Mouse (Mus musculus): ENCODE measurements around the gene Spon1. TPM values are rescaled to one million over a fixed set of nuclear protein-coding genes. Genes with fewer than 3 reads are reported as not detected.

Gene Spon1
- polyA plus RNA-seq, 1 experiment from 2014 or later = 35.1 TPM

DNA sequence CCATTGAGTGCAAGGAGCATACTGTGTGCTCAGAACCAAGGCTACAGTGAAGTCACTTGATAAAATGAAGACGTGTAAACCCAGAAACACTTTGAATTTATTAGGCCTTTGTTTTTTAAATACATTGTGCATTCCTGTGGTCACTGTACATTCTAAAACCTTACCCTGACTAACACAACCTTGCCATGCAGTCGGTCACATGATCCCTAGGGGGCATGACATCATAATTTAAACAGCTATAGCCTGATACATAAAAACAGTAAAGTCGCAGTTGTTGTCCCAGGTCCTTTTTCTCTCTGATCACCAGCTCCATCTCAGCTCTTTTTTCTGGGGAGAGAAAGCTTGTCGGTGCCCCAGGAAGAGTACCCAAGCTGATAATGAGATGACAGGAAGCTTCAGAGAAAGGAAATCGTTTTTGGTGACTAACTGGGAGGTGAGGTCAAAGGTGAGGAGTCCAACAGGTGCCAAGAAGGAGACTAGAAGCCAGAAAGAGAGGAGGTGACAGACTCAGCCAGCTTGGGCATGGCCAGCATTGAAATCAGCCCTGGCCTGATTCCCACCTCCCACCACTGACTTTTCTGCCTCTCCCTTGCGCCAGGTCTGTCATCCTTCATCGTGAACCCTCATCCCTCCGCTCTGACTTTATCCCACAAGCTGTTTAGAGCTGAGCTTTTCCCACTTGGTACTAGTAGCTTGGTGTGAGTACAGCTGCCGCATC, 246.1 kb downstream of the Spon1 start:
- Histone ChIP-seq H3K9ac (replicated peaks; ENCODE audit: low read depth) (no peak overlapping the region), H3K4me2 (replicated peaks; ENCODE audit: low read depth, low read length) (no peak overlapping the region), H3K27ac (ENCODE audit: low read length) (no peak overlapping the region), H3K9me3 (ENCODE audit: low read length) (no peaks in the 10 kb centered on the region), H3K36me3 (ENCODE audit: insufficient read depth, low read length) (no peaks in the 10 kb centered on the region), H3K4me3 (ENCODE audit: low read depth, low read length) (no peak overlapping the region), H3K4me1 (ENCODE audit: insufficient read depth, low read depth, low read length) (no peaks in the 10 kb centered on the region), H3K27me3 (replicated peaks; ENCODE audit: insufficient read depth, low read length) (no peaks in the 10 kb centered on the region)
- DNase-seq (ENCODE audit: low spot score) (no peak), ATAC-seq (no peak)
- TF ChIP-seq EP300 (IDR thresholded peaks at IDR 0.05) (no peak), CTCF (IDR thresholded peaks at IDR 0.05) (no peak)
- 54% methylated on average over 9 of the region's 9 CpGs for WGBS

DNA sequence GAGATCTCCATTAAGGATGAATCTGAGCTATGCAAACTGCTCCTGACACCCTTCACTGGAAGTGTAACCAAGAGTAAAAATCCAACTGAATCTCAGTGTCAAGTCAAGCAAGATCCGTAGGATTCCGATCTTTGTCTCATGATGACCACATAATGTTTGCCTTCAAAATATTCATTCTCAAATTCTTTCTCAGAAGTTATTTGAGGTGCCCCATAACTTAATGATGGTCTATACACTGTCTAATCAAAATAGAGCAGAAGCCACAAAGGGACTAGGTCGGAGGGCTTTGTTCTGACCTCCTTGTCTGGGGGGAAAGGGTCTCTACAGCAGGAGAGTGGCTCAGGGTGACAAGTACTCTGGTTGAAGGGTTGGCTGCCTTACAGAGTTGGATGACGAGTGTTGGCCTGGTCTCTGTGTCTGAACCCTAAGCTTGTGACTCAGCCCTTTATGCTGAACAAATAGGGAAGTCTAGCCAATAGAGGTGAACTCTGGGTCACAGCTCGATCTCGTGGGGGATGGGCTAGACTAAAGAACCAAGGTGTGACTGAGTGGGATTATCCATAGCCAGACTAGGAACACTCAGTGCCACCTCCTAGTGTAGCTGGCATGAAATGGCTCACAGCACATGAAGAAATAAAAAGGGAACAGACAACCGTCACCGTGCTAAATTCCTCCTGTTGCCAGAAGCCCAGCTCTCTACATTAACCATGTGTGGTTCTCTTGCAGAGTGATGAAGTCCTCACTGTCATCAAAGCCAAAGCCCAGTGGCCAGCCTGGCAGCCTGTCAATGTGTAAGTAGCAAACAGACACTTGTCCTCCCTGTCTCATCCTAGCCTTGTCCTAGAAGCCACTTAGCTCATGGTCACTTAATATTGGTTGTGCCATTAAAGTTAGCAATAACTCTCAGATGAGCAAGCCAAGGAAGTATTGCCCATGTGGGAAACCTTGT, 250.5 kb downstream of the Spon1 start:
- no peak overlapping the region for H3K4me2 ChIP-seq (replicated peaks; ENCODE audit: low read depth, low read length)
- H3K27ac ChIP-seq (ENCODE audit: low read length) = no peak overlapping the region
- no peaks in the 10 kb centered on the region for H3K4me1 ChIP-seq (ENCODE audit: insufficient read depth, low read depth, low read length)
- peak; percentile 63 for DNase-seq (ENCODE audit: low spot score)
- ATAC-seq = peak; percentile 52
- H3K36me3 ChIP-seq (ENCODE audit: insufficient read depth, low read length) = no peaks in the 10 kb centered on the region
- H3K27me3 ChIP-seq (replicated peaks; ENCODE audit: insufficient read depth, low read length) = no peaks in the 10 kb centered on the region
- WGBS = 57% methylated on average over 8 of the region's 8 CpGs
- H3K9me3 ChIP-seq (ENCODE audit: low read length) = no peaks in the 10 kb centered on the region
- H3K4me3 ChIP-seq (ENCODE audit: low read depth, low read length) = no peak overlapping the region
- H3K9ac ChIP-seq (replicated peaks; ENCODE audit: low read depth) = no peak overlapping the region
- 0 out of 2 replicates have a peak, but pooled peaks have one; percentile 28 for TF ChIP-seq EP300 (IDR thresholded peaks at IDR 0.05)
- TF ChIP-seq CTCF (IDR thresholded peaks at IDR 0.05) = no peak

DNA sequence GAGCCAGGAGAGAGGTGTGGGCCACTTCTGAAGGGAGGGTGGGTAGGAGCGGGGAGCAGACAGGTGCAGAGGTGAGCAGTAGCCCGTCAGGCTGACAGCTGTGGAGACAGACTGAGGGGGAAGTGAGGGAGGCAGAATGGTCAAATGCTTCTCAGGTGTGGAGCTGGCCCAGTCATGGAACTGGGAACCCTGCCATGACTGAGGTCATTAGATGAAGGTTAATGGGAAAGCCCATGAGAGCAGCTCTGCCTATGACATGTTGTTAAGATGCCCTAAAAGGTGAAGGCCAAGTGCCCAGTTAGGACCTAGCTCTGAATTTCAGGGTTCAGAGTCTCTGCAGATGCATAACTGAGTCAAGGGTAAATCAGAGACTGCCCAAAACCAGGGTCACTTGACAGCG, 253.1 kb downstream of the Spon1 start:
- no peak for ATAC-seq

DNA sequence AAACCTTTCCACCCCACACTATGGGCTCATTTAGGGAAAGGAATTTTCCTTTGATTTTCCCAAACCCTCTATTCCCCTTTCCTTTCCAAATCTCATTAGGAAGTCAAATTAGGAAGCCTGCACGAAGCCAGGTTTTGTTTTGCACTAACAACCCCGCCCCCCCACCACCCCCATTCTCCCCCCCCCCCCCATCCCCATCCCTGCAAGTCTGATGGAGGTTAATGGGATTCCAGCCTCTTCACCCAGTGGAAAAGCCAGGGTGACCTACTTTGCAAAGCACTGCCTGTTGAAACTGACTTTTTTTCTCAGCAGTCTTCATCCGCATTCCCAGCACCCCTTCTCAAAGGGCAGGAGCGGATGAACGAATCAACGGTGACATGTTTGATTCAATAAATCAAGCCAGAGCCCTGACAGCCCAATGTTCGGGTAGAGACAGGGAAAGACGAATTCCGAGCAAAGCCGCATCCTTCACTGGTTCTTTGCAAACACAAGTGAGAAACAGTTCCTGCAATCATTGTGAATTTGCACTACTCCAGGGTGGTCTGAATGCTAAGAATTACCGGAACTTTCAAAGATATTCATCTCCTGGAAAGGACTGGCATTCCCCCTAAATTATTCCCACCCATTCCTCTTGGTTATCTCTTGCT, 254.4 kb downstream of the Spon1 start:
- Histone ChIP-seq H3K4me3 (ENCODE audit: low read depth, low read length) (peak overlapping the region; percentile 41), H3K27me3 (replicated peaks; ENCODE audit: insufficient read depth, low read length) (no peaks in the 10 kb centered on the region), H3K9ac (replicated peaks; ENCODE audit: low read depth) (no peak overlapping the region), H3K36me3 (ENCODE audit: insufficient read depth, low read length) (no peaks in the 10 kb centered on the region), H3K4me1 (ENCODE audit: insufficient read depth, low read depth, low read length) (no peaks in the 10 kb centered on the region), H3K27ac (ENCODE audit: low read length) (no peak overlapping the region), H3K4me2 (replicated peaks; ENCODE audit: low read depth, low read length) (peak overlapping the region; percentile 53), H3K9me3 (ENCODE audit: low read length) (no peaks in the 10 kb centered on the region)
- ATAC-seq (no peak; the same call in 1 of the 2 replicates), DNase-seq (ENCODE audit: low spot score) (no peak)
- TF ChIP-seq CTCF (IDR thresholded peaks at IDR 0.05) (no peak), EP300 (IDR thresholded peaks at IDR 0.05) (no peak)
- 8% methylated on average over 11 of the region's 11 CpGs for WGBS

More for the DNA sequence above, 253.1 kb downstream of the Spon1 start:
- WGBS = 60% methylated on average over 3 of the region's 3 CpGs
- H3K36me3 ChIP-seq (ENCODE audit: insufficient read depth, low read length) = no peaks in the 10 kb centered on the region
- no peak overlapping the region for H3K9ac ChIP-seq (replicated peaks; ENCODE audit: low read depth)
- H3K4me2 ChIP-seq (replicated peaks; ENCODE audit: low read depth, low read length) = no peak overlapping the region
- no peaks in the 10 kb centered on the region for H3K4me1 ChIP-seq (ENCODE audit: insufficient read depth, low read depth, low read length)
- no peak for TF ChIP-seq CTCF (IDR thresholded peaks at IDR 0.05)
- no peaks in the 10 kb centered on the region for H3K27me3 ChIP-seq (replicated peaks; ENCODE audit: insufficient read depth, low read length)
- no peak overlapping the region for H3K4me3 ChIP-seq (ENCODE audit: low read depth, low read length)
- no peaks in the 10 kb centered on the region for H3K9me3 ChIP-seq (ENCODE audit: low read length)
- no peak for DNase-seq (ENCODE audit: low spot score)
- no peak overlapping the region for H3K27ac ChIP-seq (ENCODE audit: low read length)

DNA sequence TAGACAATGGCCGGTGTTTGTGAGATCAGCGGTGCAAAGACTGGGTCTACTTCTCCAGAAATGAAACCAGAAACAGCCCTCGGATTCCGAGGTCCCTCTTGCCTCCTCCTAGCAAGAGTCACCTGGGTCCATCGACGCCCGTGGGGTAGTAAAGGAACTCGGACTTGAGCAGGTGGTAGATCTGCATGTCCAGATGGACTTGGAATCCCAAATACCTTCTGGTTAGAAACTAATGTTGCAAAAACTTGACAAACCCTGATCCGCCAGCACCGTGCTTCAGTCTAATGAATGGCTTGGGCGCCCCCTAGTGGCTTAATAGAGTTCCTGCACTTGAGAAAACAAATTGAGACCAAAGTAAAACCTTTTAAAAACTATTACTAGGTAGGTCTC, 254.9 kb downstream of the Spon1 start:
- Histone ChIP-seq H3K4me3 (ENCODE audit: low read depth, low read length) (peak overlapping the region; percentile 41), H3K27me3 (replicated peaks; ENCODE audit: insufficient read depth, low read length) (no peaks in the 10 kb centered on the region), H3K36me3 (ENCODE audit: insufficient read depth, low read length) (no peaks in the 10 kb centered on the region), H3K27ac (ENCODE audit: low read length) (no peak overlapping the region), H3K9me3 (ENCODE audit: low read length) (no peaks in the 10 kb centered on the region), H3K9ac (replicated peaks; ENCODE audit: low read depth) (no peak overlapping the region), H3K4me1 (ENCODE audit: insufficient read depth, low read depth, low read length) (no peaks in the 10 kb centered on the region), H3K4me2 (replicated peaks; ENCODE audit: low read depth, low read length) (peak overlapping the region; percentile 53)
- ATAC-seq (peak; percentile 50), DNase-seq (ENCODE audit: low spot score) (peak; percentile 85)
- TF ChIP-seq EP300 (IDR thresholded peaks at IDR 0.05) (0 out of 2 replicates have a peak, but pooled peaks have one; percentile 17), CTCF (IDR thresholded peaks at IDR 0.05) (peak; percentile 89)
- WGBS = under 1% methylated on average over 11 of the region's 11 CpGs

DNA sequence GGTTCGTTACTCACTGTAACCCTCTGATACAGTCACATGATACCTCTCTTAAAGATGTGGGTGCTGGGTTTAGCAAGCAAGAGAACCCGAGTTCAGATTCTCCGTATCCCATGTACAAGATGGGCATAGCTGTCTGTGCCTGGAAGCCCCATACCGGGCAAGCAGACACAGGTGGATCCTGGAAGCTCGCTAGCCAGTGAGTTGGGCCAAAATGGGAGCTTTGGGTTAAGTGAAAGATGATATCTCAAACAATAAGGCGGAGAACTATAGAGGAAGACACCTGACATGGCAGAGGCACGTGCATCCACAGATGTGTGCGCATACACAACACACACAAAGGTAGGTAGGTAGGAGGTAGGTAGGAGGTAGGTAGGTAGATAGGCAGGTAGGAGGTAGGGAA, 261.1 kb downstream of the Spon1 start:
- Histone ChIP-seq H3K4me3 (ENCODE audit: low read depth, low read length) (no peak overlapping the region), H3K4me1 (ENCODE audit: insufficient read depth, low read depth, low read length) (no peaks in the 10 kb centered on the region), H3K9ac (replicated peaks; ENCODE audit: low read depth) (no peak overlapping the region), H3K4me2 (replicated peaks; ENCODE audit: low read depth, low read length) (no peak overlapping the region), H3K36me3 (ENCODE audit: insufficient read depth, low read length) (no peaks in the 10 kb centered on the region), H3K27ac (ENCODE audit: low read length) (no peak overlapping the region), H3K9me3 (ENCODE audit: low read length) (no peaks in the 10 kb centered on the region), H3K27me3 (replicated peaks; ENCODE audit: insufficient read depth, low read length) (no peaks in the 10 kb centered on the region)
- WGBS = 86% methylated on average over 8 of the region's 8 CpGs
- ATAC-seq = no peak
- no peak for DNase-seq (ENCODE audit: low spot score)
- no peak for TF ChIP-seq CTCF (IDR thresholded peaks at IDR 0.05)
- TF ChIP-seq EP300 (IDR thresholded peaks at IDR 0.05) = no peak
